Mouse (Mus musculus) gastrocnemius, postnatal 36 days (tissue): Measurements from ENCODE around the gene Tbcd. TPM values are rescaled to one million over a fixed set of nuclear protein-coding genes. Genes with fewer than 3 reads are reported as not detected.

Source experiments
- DNase-seq, 2 experiments: peaks; one replicate each; pipeline ENCODE4 v3.0.0; 2022
- intact Hi-C: fragments of 180-260 bp; cut with DNase I; formaldehyde crosslinking; loops from one replicate; pipeline ENCODE4 v1.15.1; 2025
- total RNA-seq, 2 experiments: library from RNA; stranded (reverse); gene quantifications; 2 replicates each; pipeline ENCODE4 v1.2.3; 2021

Tbcd gene
- total RNA-seq, 2 experiments from 2014 or later = 12.5 to 12.7 TPM

- DNase-seq = no peak
- intact Hi-C loops = no loop called here
Measured at GRCm38 (mm10) chr11:121559527-121560293, 108.0 kb downstream of the Tbcd start.

GRCm38 (mm10) chr11:121560294-121560663 is 108.5 kb downstream of the Tbcd start:
- intact Hi-C loops = no loop called here
- DNase-seq = no peak

- no peak for DNase-seq
- intact Hi-C loops = no loop called here
Measured at GRCm38 (mm10) chr11:121563312-121563711, 111.6 kb downstream of the Tbcd start.

- intact Hi-C loops = no loop called here
- no peak for DNase-seq
Measured at GRCm38 (mm10) chr11:121564265-121564664, 112.5 kb downstream of the Tbcd start.

- intact Hi-C loops = no loop called here
- no peak for DNase-seq
Measured at GRCm38 (mm10) chr11:121581856-121582255, 130.1 kb downstream of the Tbcd start.

- DNase-seq = no peak
- intact Hi-C loops = no loop called here
Measured at GRCm38 (mm10) chr11:121597254-121597653, 145.5 kb downstream of the Tbcd start.

- intact Hi-C loops = no loop called here
Measured at GRCm38 (mm10) chr11:121601422-121601821, 149.7 kb downstream of the Tbcd start.

GRCm38 (mm10) chr11:121605604-121606003 is 153.9 kb downstream of the Tbcd start:
- no peak for DNase-seq
- intact Hi-C loops = no loop called here

More at GRCm38 (mm10) chr11:121601422-121601821, 149.7 kb downstream of the Tbcd start:
- no peak for DNase-seq

- intact Hi-C loops = no loop called here
- DNase-seq = no peak
Measured at GRCm38 (mm10) chr11:121610976-121611375, 159.2 kb downstream of the Tbcd start.

- intact Hi-C loops = no loop called here
- DNase-seq = no peak
Measured at GRCm38 (mm10) chr11:121615961-121616485, 164.3 kb downstream of the Tbcd start.

- DNase-seq = no peak
- intact Hi-C loops = no loop called here
Measured at GRCm38 (mm10) chr11:121616501-121616900, 164.8 kb downstream of the Tbcd start.

- no peak for DNase-seq
Measured at GRCm38 (mm10) chr11:121617371-121617770, 165.6 kb downstream of the Tbcd start.

GRCm38 (mm10) chr11:121625007-121625406 is 173.3 kb downstream of the Tbcd start:
- no peak for DNase-seq
- intact Hi-C loops = no loop called here

More at GRCm38 (mm10) chr11:121617371-121617770, 165.6 kb downstream of the Tbcd start:
- intact Hi-C loops = no loop called here

- intact Hi-C loops = no loop called here
- no peak for DNase-seq
Measured at GRCm38 (mm10) chr11:121627521-121627920, 175.8 kb downstream of the Tbcd start.

- DNase-seq = no peak
- intact Hi-C loops = no loop called here
Measured at GRCm38 (mm10) chr11:121629529-121629928, 177.8 kb downstream of the Tbcd start.

- intact Hi-C loops = no loop called here
- DNase-seq = no peak
Measured at GRCm38 (mm10) chr11:121630406-121630805, 178.7 kb downstream of the Tbcd start.

- no peak for DNase-seq
- intact Hi-C loops = no loop called here
Measured at GRCm38 (mm10) chr11:121631410-121631809, 179.7 kb downstream of the Tbcd start.

- intact Hi-C loops = no loop called here
Measured at GRCm38 (mm10) chr11:121636646-121637045, 184.9 kb downstream of the Tbcd start.

GRCm38 (mm10) chr11:121641501-121642145 is 189.9 kb downstream of the Tbcd start:
- intact Hi-C loops = no loop called here
- DNase-seq = no peak

More at GRCm38 (mm10) chr11:121636646-121637045, 184.9 kb downstream of the Tbcd start:
- DNase-seq = no peak

GRCm38 (mm10) chr11:121645394-121645793 is 193.6 kb downstream of the Tbcd start:
- intact Hi-C loops = no loop called here
- no peak for DNase-seq

GRCm38 (mm10) chr11:121647321-121647720 is 195.6 kb downstream of the Tbcd start:
- no peak for DNase-seq
- intact Hi-C loops = loop anchor here (2.0 kb wide), 1 partner anchor 63 kb away; no protein-coding TSS in a partner anchor

GRCm38 (mm10) chr11:121648166-121648565 is 196.4 kb downstream of the Tbcd start:
- no peak for DNase-seq
- intact Hi-C loops = no loop called here
